ENCODE assay signal across 8 mouse cellular contexts in genomic region chr11:106366316-106366715, GRCm38 (mm10). TPM values are rescaled to one million over a fixed set of nuclear protein-coding genes. Genes with fewer than 3 reads are reported as not detected.
DNase-seq lines count a peak whose midpoint lies in the region; ATAC-seq and TF ChIP-seq lines count a peak whose summit lies in the region.

No protein-coding gene starts in this region.

- no peak overlapping the region for H3K4me3 ChIP-seq in hindbrain, embryonic 14.5 days (replicated peaks; ENCODE audit: low read length)
- no peak overlapping the region for H3K4me3 ChIP-seq in hindbrain, embryonic 16.5 days (ENCODE audit: low read length)
- no peak overlapping the region for H3K4me3 ChIP-seq in midbrain, postnatal 0 days (ENCODE audit: low read depth, low read length)

- H3K4me1 ChIP-seq in hindbrain, embryonic 14.5 days (replicated peaks; ENCODE audit: control insufficient read depth, insufficient read depth, low read length), result no peaks in the 10 kb centered on the region; the same call in 1 of the 2 replicates
- H3K4me1 ChIP-seq in hindbrain, embryonic 16.5 days (ENCODE audit: control insufficient read depth, insufficient read depth, low read depth, low read length), result peaks cover 5% of the 10 kb centered on the region; the same call in 1 of the 2 replicates
- no peaks in the 10 kb centered on the region for H3K4me1 ChIP-seq in midbrain, postnatal 0 days (ENCODE audit: insufficient read depth, low read length)

- no peaks in the 10 kb centered on the region for H3K9me3 ChIP-seq in hindbrain, embryonic 14.5 days (ENCODE audit: control insufficient read depth, low read length)
- no peaks in the 10 kb centered on the region for H3K9me3 ChIP-seq in hindbrain, embryonic 16.5 days (ENCODE audit: control insufficient read depth, low read length)
- H3K9me3 ChIP-seq in midbrain, postnatal 0 days (ENCODE audit: low read length), result no peaks in the 10 kb centered on the region

- no peak overlapping the region for H3K9ac ChIP-seq in hindbrain, embryonic 14.5 days
- H3K9ac ChIP-seq in hindbrain, embryonic 16.5 days (ENCODE audit: low read depth, low read length), result no peak overlapping the region
- no peak overlapping the region for H3K9ac ChIP-seq in midbrain, postnatal 0 days (replicated peaks; ENCODE audit: low read length, poor library complexity, severe bottlenecking)

- peak; percentile 56 for DNase-seq in hindbrain, embryonic 14.5 days (ENCODE audit: low spot score)
- DNase-seq in cerebellum, adult 11-12 months, result peak; percentile 55
- DNase-seq in forelimb bud, embryonic 11.5 days (ENCODE audit: low read depth, low spot score), result peak; percentile 68
- DNase-seq in induced T-regulatory cell, adult 2 months (ENCODE audit: low read depth), result peak; percentile 86
- DNase-seq in left cerebral cortex, postnatal 14 days (ENCODE audit: low spot score in 2 of 2), result peak; percentile 80 to 90
- peak; percentile 70 for DNase-seq in midbrain, postnatal 0 days (ENCODE audit: low spot score)
- peak; percentile 76 to 91 for DNase-seq in spleen, postnatal 4 days (ENCODE audit: low spot score in 2 of 2)

- H3K4me2 ChIP-seq in hindbrain, embryonic 14.5 days (replicated peaks), result no peak overlapping the region
- H3K4me2 ChIP-seq in hindbrain, embryonic 16.5 days (ENCODE audit: low read length), result no peak overlapping the region
- no peak overlapping the region for H3K4me2 ChIP-seq in midbrain, postnatal 0 days (ENCODE audit: low read depth, low read length, poor library complexity, severe bottlenecking)

- H3K27ac ChIP-seq in hindbrain, embryonic 14.5 days, result no peak overlapping the region
- no peak overlapping the region for H3K27ac ChIP-seq in hindbrain, embryonic 16.5 days (ENCODE audit: low read depth, low read length)
- no peak overlapping the region for H3K27ac ChIP-seq in midbrain, postnatal 0 days (ENCODE audit: low read depth, low read length)

- H3K27me3 ChIP-seq in hindbrain, embryonic 14.5 days (ENCODE audit: control insufficient read depth, insufficient read depth, low read length), result no peaks in the 10 kb centered on the region
- H3K27me3 ChIP-seq in hindbrain, embryonic 16.5 days (replicated peaks; ENCODE audit: control insufficient read depth, insufficient read depth, low read length), result no peaks in the 10 kb centered on the region
- no peaks in the 10 kb centered on the region for H3K27me3 ChIP-seq in midbrain, postnatal 0 days (ENCODE audit: insufficient read depth, low read length)

- H3K36me3 ChIP-seq in hindbrain, embryonic 14.5 days (replicated peaks; ENCODE audit: control insufficient read depth, insufficient read depth), result no peaks in the 10 kb centered on the region
- no peaks in the 10 kb centered on the region for H3K36me3 ChIP-seq in hindbrain, embryonic 16.5 days (ENCODE audit: control insufficient read depth, insufficient read depth, low read length)
- H3K36me3 ChIP-seq in midbrain, postnatal 0 days (ENCODE audit: insufficient read depth, low read length), result no peaks in the 10 kb centered on the region

- ATAC-seq in hindbrain, embryonic 14.5 days (ENCODE audit: low FRiP score), result no peak
- no peak for ATAC-seq in hindbrain, embryonic 16.5 days
- ATAC-seq in midbrain, postnatal 0 days (ENCODE audit: low FRiP score), result no peak

- intact Hi-C loops in left cerebral cortex, postnatal 14 days (cut with DNase I), result loop anchor here (5.0 kb wide), 1 partner anchor 39 kb away; no protein-coding TSS in a partner anchor

- TF ChIP-seq CTCF in midbrain, postnatal 0 days (IDR thresholded peaks at IDR 0.05), result peak; percentile 82

- 10% methylated on average over 3 of the region's 3 CpGs for WGBS in hindbrain, embryonic 14.5 days
- 17% methylated on average over 3 of the region's 3 CpGs for WGBS in hindbrain, embryonic 16.5 days
- WGBS in midbrain, postnatal 0 days, result 10% methylated on average over 3 of the region's 3 CpGs

RNA-seq across cellular contexts. Expression of gene Prr29, which starts 1.0 kb away (rescaled TPM):
- not detected in 2 replicates for polyA plus RNA-seq in hindbrain, embryonic 14.5 days (2014; fragmentation: Nextera tagmentation; extraction: Ambion mirVana)
- not detected in 2 replicates for polyA plus RNA-seq in hindbrain, embryonic 16.5 days (2015; fragmentation: Nextera tagmentation; extraction: Ambion mirVana)
- total RNA-seq in left cerebral cortex, postnatal 14 days (2021), result not detected
- total RNA-seq in midbrain, postnatal 0 days (2014; rRNA removed), result 0.33 and 1.6 TPM in 2 replicates
- polyA plus RNA-seq in midbrain, postnatal 0 days (2015; fragmentation: Nextera tagmentation; extraction: Ambion mirVana), result 0.38 TPM in 1 of 2 replicates, not detected in the other

RNA-seq across cellular contexts. Expression of gene Scn4a, which starts 13.2 kb away (rescaled TPM):
- not detected in 2 replicates for polyA plus RNA-seq in hindbrain, embryonic 14.5 days (2014; fragmentation: Nextera tagmentation; extraction: Ambion mirVana)
- polyA plus RNA-seq in hindbrain, embryonic 16.5 days (2015; fragmentation: Nextera tagmentation; extraction: Ambion mirVana), result 0.06 TPM in 1 of 2 replicates, not detected in the other
- total RNA-seq in left cerebral cortex, postnatal 14 days (2021), result under 1 TPM in 1 of 2 experiments, not detected in 1; 0.06 TPM
- 0.05 TPM in 1 of 2 replicates, not detected in the other for total RNA-seq in midbrain, postnatal 0 days (2014; rRNA removed)
- polyA plus RNA-seq in midbrain, postnatal 0 days (2015; fragmentation: Nextera tagmentation; extraction: Ambion mirVana), result 0.02 TPM in 1 of 2 replicates, not detected in the other

RNA-seq across cellular contexts. Expression of gene Icam2, which starts 21.6 kb away (rescaled TPM):
- 13.6 and 18.6 TPM in 2 replicates for polyA plus RNA-seq in hindbrain, embryonic 14.5 days (2014; fragmentation: Nextera tagmentation; extraction: Ambion mirVana)
- 15.1 and 17.6 TPM in 2 replicates for polyA plus RNA-seq in hindbrain, embryonic 16.5 days (2015; fragmentation: Nextera tagmentation; extraction: Ambion mirVana)
- 1 to 10 TPM; 4.3 to 5.1 TPM for total RNA-seq in left cerebral cortex, postnatal 14 days (2021)
- 11.9 and 15.5 TPM in 2 replicates for total RNA-seq in midbrain, postnatal 0 days (2014; rRNA removed)
- 7.4 and 8.7 TPM in 2 replicates for polyA plus RNA-seq in midbrain, postnatal 0 days (2015; fragmentation: Nextera tagmentation; extraction: Ambion mirVana)

RNA-seq across cellular contexts. Expression of gene Cd79b, which starts 51.8 kb away (rescaled TPM):
- polyA plus RNA-seq in hindbrain, embryonic 14.5 days (2014; fragmentation: Nextera tagmentation; extraction: Ambion mirVana), result 0.86 and 0.92 TPM in 2 replicates
- polyA plus RNA-seq in hindbrain, embryonic 16.5 days (2015; fragmentation: Nextera tagmentation; extraction: Ambion mirVana), result 0.85 and 1.5 TPM in 2 replicates
- total RNA-seq in left cerebral cortex, postnatal 14 days (2021), result not detected
- 0.38 and 1.9 TPM in 2 replicates for total RNA-seq in midbrain, postnatal 0 days (2014; rRNA removed)
- 1.1 and 1.2 TPM in 2 replicates for polyA plus RNA-seq in midbrain, postnatal 0 days (2015; fragmentation: Nextera tagmentation; extraction: Ambion mirVana)
